Mouse (Mus musculus): ENCODE results near the gene Inpp5f. TPM values are rescaled to one million over a fixed set of nuclear protein-coding genes. Genes with fewer than 3 reads are reported as not detected.
"Not testable (repeated sequence)": the region's sequence is repeated elsewhere in the genome, so short reads cannot be mapped to it uniquely, and the experiment has no call there.

Inpp5f gene
- total and polyA plus RNA-seq, 3 experiments: 7.6 to 44.0 (median 23.8) TPM

GRCm38 (mm10) chr7:128689347-128689746 lies 78.2 kb downstream of the Inpp5f start:
- Histone ChIP-seq H3K9me3 (replicated peaks) (peaks cover 4% of the 10 kb centered on the region), H3K36me3 (replicated peaks) (peaks cover 76% of the 10 kb centered on the region), H3K27me3 (ENCODE audit: insufficient read depth, low read length) (no peaks in the 10 kb centered on the region), H3K4me3 (ENCODE audit: low read depth, low read length) (peak overlapping the region; percentile 63), H3K4me1 (ENCODE audit: insufficient read depth, low read depth, low read length) (peaks cover 28% of the 10 kb centered on the region)
- TF ChIP-seq GATA1 (IDR thresholded peaks at IDR 0.05; ENCODE audit: borderline replicate concordance, low read length): no peak
- no peak for TF ChIP-seq POLR2AphosphoS5 (IDR thresholded peaks at IDR 0.05; ENCODE audit: insufficient replicate concordance, low read depth, low read length)
- no peak for TF ChIP-seq CTCF (IDR thresholded peaks at IDR 0.05; ENCODE audit: low read depth, low read length)
- no peak for TF ChIP-seq GATA2 (IDR thresholded peaks at IDR 0.05; ENCODE audit: borderline replicate concordance, low read depth, low read length)
- TF ChIP-seq TAL1 (conservative IDR thresholded peaks at IDR 0.05; ENCODE audit: low read depth, low read length): no peak
- no peak for ATAC-seq (ENCODE audit: extremely low read depth, insufficient number of reproducible peaks, low FRiP score, poor library complexity, severe bottlenecking)
- DNase-seq (ENCODE audit: low spot score): no peak

DNA sequence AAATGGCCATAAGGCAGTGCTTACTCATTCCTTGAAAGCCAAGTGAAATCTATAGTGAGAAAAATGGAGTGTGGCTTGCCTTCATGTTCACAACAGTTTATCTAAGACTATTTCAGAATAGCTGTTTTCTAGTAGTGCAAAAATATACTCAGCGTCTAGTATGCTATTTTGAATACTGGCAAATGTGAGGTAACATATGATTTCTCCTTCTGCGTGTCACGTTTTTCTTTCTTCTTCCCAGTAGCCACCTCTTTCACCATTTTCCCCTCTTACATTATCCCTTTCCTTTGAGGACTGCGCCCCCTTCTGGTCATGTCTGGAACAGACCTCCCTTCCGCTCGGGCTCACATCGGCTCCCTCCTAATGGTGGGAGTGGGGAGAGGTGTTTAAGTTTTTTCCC lies 78.9 kb downstream of the Inpp5f start:
- H3K9me3 ChIP-seq (replicated peaks): peaks cover 4% of the 10 kb centered on the region
- peaks cover 76% of the 10 kb centered on the region for H3K36me3 ChIP-seq (replicated peaks)
- DNase-seq (ENCODE audit: low spot score) (peak; percentile 32), ATAC-seq (ENCODE audit: extremely low read depth, insufficient number of reproducible peaks, low FRiP score, poor library complexity, severe bottlenecking) (peak; percentile 46; the same call in 1 of the 2 replicates)
- H3K4me3 ChIP-seq (ENCODE audit: low read depth, low read length): no peak overlapping the region; the same call in 1 of the 2 replicates
- no peaks in the 10 kb centered on the region for H3K27me3 ChIP-seq (ENCODE audit: insufficient read depth, low read length)
- TF ChIP-seq POLR2AphosphoS5 (IDR thresholded peaks at IDR 0.05; ENCODE audit: insufficient replicate concordance, low read depth, low read length): no peak
- peaks cover 35% of the 10 kb centered on the region for H3K4me1 ChIP-seq (ENCODE audit: insufficient read depth, low read depth, low read length)

DNA sequence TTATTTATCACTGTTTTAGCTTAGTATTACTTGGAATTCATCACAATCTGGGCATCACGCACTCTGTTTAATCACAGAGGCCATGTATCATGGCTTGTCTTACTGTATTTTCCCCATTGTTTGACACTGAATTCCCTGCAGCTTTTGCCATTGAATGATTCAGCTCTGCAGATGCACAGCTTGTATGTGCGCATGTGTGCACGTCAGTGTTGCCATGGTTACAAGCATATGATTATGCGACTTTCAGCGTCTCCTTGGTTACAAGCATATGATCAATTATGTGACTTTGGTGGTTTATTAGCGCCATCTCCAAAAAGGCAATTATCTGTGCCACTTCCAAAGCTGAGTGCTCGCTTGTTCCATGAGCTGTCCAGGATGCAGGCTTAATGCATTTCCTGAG lies 79.7 kb downstream of the Inpp5f start:
- no peak overlapping the region; the same call in 1 of the 2 replicates for H3K4me3 ChIP-seq (ENCODE audit: low read depth, low read length)
- H3K36me3 ChIP-seq (replicated peaks): peaks cover 73% of the 10 kb centered on the region
- no peaks in the 10 kb centered on the region for H3K27me3 ChIP-seq (ENCODE audit: insufficient read depth, low read length)
- TF ChIP-seq GATA2 (IDR thresholded peaks at IDR 0.05; ENCODE audit: borderline replicate concordance, low read depth, low read length) (no peak), CTCF (IDR thresholded peaks at IDR 0.05; ENCODE audit: low read depth, low read length) (no peak), TAL1 (conservative IDR thresholded peaks at IDR 0.05; ENCODE audit: low read depth, low read length) (no peak), GATA1 (IDR thresholded peaks at IDR 0.05; ENCODE audit: borderline replicate concordance, low read length) (no peak), POLR2AphosphoS5 (IDR thresholded peaks at IDR 0.05; ENCODE audit: insufficient replicate concordance, low read depth, low read length) (no peak)
- H3K9me3 ChIP-seq (replicated peaks): peaks cover 4% of the 10 kb centered on the region
- H3K4me1 ChIP-seq (ENCODE audit: insufficient read depth, low read depth, low read length): peaks cover 37% of the 10 kb centered on the region
- no peak for ATAC-seq (ENCODE audit: extremely low read depth, insufficient number of reproducible peaks, low FRiP score, poor library complexity, severe bottlenecking)
- no peak for DNase-seq (ENCODE audit: low spot score)

- ATAC-seq (ENCODE audit: extremely low read depth, insufficient number of reproducible peaks, low FRiP score, poor library complexity, severe bottlenecking) (no peak), DNase-seq (ENCODE audit: low spot score) (no peak)
- no peaks in the 10 kb centered on the region for H3K27me3 ChIP-seq (ENCODE audit: insufficient read depth, low read length)
- peaks cover 4% of the 10 kb centered on the region for H3K9me3 ChIP-seq (replicated peaks)
- no peak overlapping the region for H3K4me3 ChIP-seq (ENCODE audit: low read depth, low read length)
- H3K4me1 ChIP-seq (ENCODE audit: insufficient read depth, low read depth, low read length): peaks cover 34% of the 10 kb centered on the region
- no peak for TF ChIP-seq GATA1 (IDR thresholded peaks at IDR 0.05; ENCODE audit: borderline replicate concordance, low read length)
- TF ChIP-seq POLR2AphosphoS5 (IDR thresholded peaks at IDR 0.05; ENCODE audit: insufficient replicate concordance, low read depth, low read length): no peak
- no peak for TF ChIP-seq CTCF (IDR thresholded peaks at IDR 0.05; ENCODE audit: low read depth, low read length)
- TF ChIP-seq TAL1 (conservative IDR thresholded peaks at IDR 0.05; ENCODE audit: low read depth, low read length): no peak
- no peak for TF ChIP-seq GATA2 (IDR thresholded peaks at IDR 0.05; ENCODE audit: borderline replicate concordance, low read depth, low read length)
- H3K36me3 ChIP-seq (replicated peaks): peaks cover 70% of the 10 kb centered on the region
These were observed 81.0 kb downstream of the Inpp5f start for GRCm38 (mm10) chr7:128692163-128692562.

DNA sequence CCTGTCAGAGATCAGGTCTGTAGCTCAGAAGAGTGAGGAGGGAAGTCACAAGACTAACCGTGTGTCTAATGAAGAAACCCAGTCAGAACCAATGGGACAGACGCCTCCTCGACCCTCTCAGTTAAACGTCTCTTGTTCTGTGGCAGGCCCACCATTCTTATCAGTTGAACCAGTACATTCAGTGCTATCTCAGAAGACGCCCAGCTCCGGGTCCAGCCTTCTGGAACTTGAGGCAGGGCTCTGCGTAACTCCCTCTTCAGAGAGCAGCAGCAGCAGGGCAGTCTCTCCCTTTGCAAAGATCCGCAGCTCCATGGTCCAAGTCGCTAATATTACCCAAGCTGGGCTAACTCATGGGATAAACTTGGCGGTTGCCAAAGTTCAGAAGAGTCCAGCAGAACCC lies 83.7 kb downstream of the Inpp5f start:
- Histone ChIP-seq H3K4me3 (ENCODE audit: low read depth, low read length) (no peak overlapping the region; the same call in 1 of the 2 replicates), H3K9me3 (replicated peaks) (no peaks in the 10 kb centered on the region), H3K36me3 (replicated peaks) (peaks cover 79% of the 10 kb centered on the region), H3K4me1 (ENCODE audit: insufficient read depth, low read depth, low read length) (peaks cover 27% of the 10 kb centered on the region), H3K27me3 (ENCODE audit: insufficient read depth, low read length) (no peaks in the 10 kb centered on the region)
- DNase-seq (ENCODE audit: low spot score) (peak; percentile 28), ATAC-seq (ENCODE audit: extremely low read depth, insufficient number of reproducible peaks, low FRiP score, poor library complexity, severe bottlenecking) (peak; percentile 54)
- no peak for TF ChIP-seq CTCF (IDR thresholded peaks at IDR 0.05; ENCODE audit: low read depth, low read length)
- no peak for TF ChIP-seq POLR2AphosphoS5 (IDR thresholded peaks at IDR 0.05; ENCODE audit: insufficient replicate concordance, low read depth, low read length)
- TF ChIP-seq TAL1 (conservative IDR thresholded peaks at IDR 0.05; ENCODE audit: low read depth, low read length): no peak
- TF ChIP-seq GATA1 (IDR thresholded peaks at IDR 0.05; ENCODE audit: borderline replicate concordance, low read length): no peak
- no peak for TF ChIP-seq GATA2 (IDR thresholded peaks at IDR 0.05; ENCODE audit: borderline replicate concordance, low read depth, low read length)

DNA sequence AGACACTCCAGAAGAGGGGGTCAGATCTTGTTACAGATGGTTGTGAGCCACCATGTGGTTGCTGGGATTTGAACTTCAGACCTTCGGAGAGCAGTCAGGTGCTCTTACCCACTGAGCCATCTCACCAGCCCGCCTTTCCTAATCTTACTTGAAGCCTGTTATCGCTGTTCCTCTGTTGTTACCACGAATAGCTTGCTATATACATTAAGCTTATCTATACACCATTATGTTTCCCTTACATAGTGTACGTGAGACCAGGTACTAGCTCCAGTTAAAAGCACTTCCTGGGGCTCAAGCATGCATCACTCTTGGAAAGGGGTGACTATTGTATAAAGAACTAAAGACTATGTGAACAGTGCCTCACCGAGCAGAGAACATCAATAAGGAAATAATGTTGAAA lies 88.8 kb downstream of the Inpp5f start:
- not testable (repeated sequence) for H3K9me3 ChIP-seq (replicated peaks); H3K4me3 ChIP-seq (ENCODE audit: low read depth, low read length); H3K27me3 ChIP-seq (ENCODE audit: insufficient read depth, low read length); ATAC-seq (ENCODE audit: extremely low read depth, insufficient number of reproducible peaks, low FRiP score, poor library complexity, severe bottlenecking); DNase-seq (ENCODE audit: low spot score)
- Histone ChIP-seq H3K4me1 (ENCODE audit: insufficient read depth, low read depth, low read length) (peaks cover 12% of the 10 kb centered on the region), H3K36me3 (replicated peaks) (peaks cover 89% of the 10 kb centered on the region)

DNA sequence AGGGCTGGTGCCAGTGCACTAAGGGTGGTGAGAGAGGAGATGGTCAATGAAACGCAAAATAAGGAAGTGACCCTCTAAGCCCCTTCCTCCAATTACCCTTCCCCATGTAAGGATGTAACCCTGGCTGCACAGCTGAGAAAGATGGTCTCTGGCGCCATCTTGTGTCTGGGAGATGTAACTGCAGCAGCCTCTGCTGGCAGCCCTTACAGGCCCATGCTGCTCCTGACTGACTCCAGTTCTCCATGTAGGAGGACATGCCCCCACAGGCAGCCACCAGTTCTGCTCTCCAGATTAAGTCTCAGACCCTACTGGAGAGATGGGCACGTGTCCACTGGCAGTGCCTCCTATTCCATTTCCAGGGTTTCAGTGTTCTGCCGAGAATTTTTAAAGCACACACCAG lies 94.6 kb downstream of the Inpp5f start:
- DNase-seq (ENCODE audit: low spot score): peak; percentile 47
- TF ChIP-seq POLR2AphosphoS5 (IDR thresholded peaks at IDR 0.05; ENCODE audit: insufficient replicate concordance, low read depth, low read length) (no peak), CTCF (IDR thresholded peaks at IDR 0.05; ENCODE audit: low read depth, low read length) (peak; percentile 99)
- Histone ChIP-seq H3K4me3 (ENCODE audit: low read depth, low read length) (no peak overlapping the region), H3K36me3 (replicated peaks) (peaks cover 95% of the 10 kb centered on the region), H3K9me3 (replicated peaks) (no peaks in the 10 kb centered on the region), H3K27me3 (ENCODE audit: insufficient read depth, low read length) (no peaks in the 10 kb centered on the region), H3K4me1 (ENCODE audit: insufficient read depth, low read depth, low read length) (peaks cover 11% of the 10 kb centered on the region)
- peak; percentile 57 for ATAC-seq (ENCODE audit: extremely low read depth, insufficient number of reproducible peaks, low FRiP score, poor library complexity, severe bottlenecking)

Measured in G1E (cell line).